ENCODE assay signal across 8 mouse cellular contexts in genomic region chr3:103279182-103280149, GRCm38 (mm10). TPM values are rescaled to one million over a fixed set of nuclear protein-coding genes. Genes with fewer than 3 reads are reported as not detected.
DNase-seq lines count a peak whose midpoint lies in the region; ATAC-seq lines count a peak whose summit lies in the region.

Trim33 (plus strand) TSS chr3:103279293.

- H3K36me3 ChIP-seq in forebrain, embryonic 11.5 days (ENCODE audit: control insufficient read depth, insufficient read depth, low read length), result no peaks in the 10 kb centered on the region
- no peaks in the 10 kb centered on the region for H3K36me3 ChIP-seq in heart, embryonic 16.5 days (ENCODE audit: control insufficient read depth, insufficient read depth)
- H3K36me3 ChIP-seq in liver, embryonic 15.5 days (replicated peaks), result peaks cover 15% of the 10 kb centered on the region
- peaks cover 7% of the 10 kb centered on the region; the same call in 1 of the 2 replicates for H3K36me3 ChIP-seq in neural tube, embryonic 12.5 days

- H3K4me2 ChIP-seq in forebrain, embryonic 11.5 days (ENCODE audit: low read depth, low read length, severe bottlenecking), result peak within 1 kb of the TSS; percentile 91
- H3K4me2 ChIP-seq in heart, embryonic 16.5 days (ENCODE audit: low read depth, low read length), result peak within 1 kb of the TSS; percentile 79
- peak within 1 kb of the TSS; percentile 84 for H3K4me2 ChIP-seq in liver, embryonic 15.5 days
- H3K4me2 ChIP-seq in neural tube, embryonic 12.5 days (replicated peaks), result peak within 1 kb of the TSS; percentile 92

- under 1% methylated on average over 110 of the region's 136 CpGs for WGBS in forebrain, embryonic 11.5 days
- under 1% methylated on average over 99 of the region's 136 CpGs for WGBS in heart, embryonic 16.5 days
- under 1% methylated on average over 119 of the region's 136 CpGs for WGBS in liver, embryonic 15.5 days (ENCODE audit: insufficient replicate concordance)
- WGBS in neural tube, embryonic 12.5 days, result under 1% methylated on average over 119 of the region's 136 CpGs

- peaks cover 6% of the 10 kb centered on the region for H3K4me1 ChIP-seq in forebrain, embryonic 11.5 days (replicated peaks; ENCODE audit: control insufficient read depth, insufficient read depth, low read length)
- peaks cover 13% of the 10 kb centered on the region for H3K4me1 ChIP-seq in heart, embryonic 16.5 days (ENCODE audit: control insufficient read depth, insufficient read depth, low read length)
- peaks cover 30% of the 10 kb centered on the region for H3K4me1 ChIP-seq in liver, embryonic 15.5 days (replicated peaks)
- peaks cover 15% of the 10 kb centered on the region for H3K4me1 ChIP-seq in neural tube, embryonic 12.5 days

- peak; percentile 79 to 88 for DNase-seq in CD8-positive naive resting alpha-beta T cell, adult 2 months (ENCODE audit: low read depth in 2 of 2, low spot score in 2 of 2)
- DNase-seq in c-Kit-positive CD71-negative TER-119-negative erythroid progenitor cells, embryonic 14.5 days (ENCODE audit: low read depth), result peak; percentile 73
- DNase-seq in forebrain, embryonic 11.5 days (ENCODE audit: low spot score), result peak; percentile 96
- DNase-seq in kidney, postnatal 36 days, result peak; percentile 88 to 94
- peak; percentile 82 for DNase-seq in telencephalon, adult 2 months (ENCODE audit: low read depth, low spot score)

- peak within 1 kb of the TSS; percentile 94 for H3K27ac ChIP-seq in forebrain, embryonic 11.5 days (ENCODE audit: low read depth, low read length)
- H3K27ac ChIP-seq in heart, embryonic 16.5 days (ENCODE audit: low read length), result peak within 1 kb of the TSS; percentile 95
- peak within 1 kb of the TSS; percentile 91 for H3K27ac ChIP-seq in liver, embryonic 15.5 days (replicated peaks)
- H3K27ac ChIP-seq in neural tube, embryonic 12.5 days, result peak within 1 kb of the TSS; percentile 95

- no peaks in the 10 kb centered on the region for H3K9me3 ChIP-seq in forebrain, embryonic 11.5 days (ENCODE audit: control insufficient read depth, low read length)
- H3K9me3 ChIP-seq in heart, embryonic 16.5 days (replicated peaks; ENCODE audit: control insufficient read depth, low read length), result no peaks in the 10 kb centered on the region
- no peaks in the 10 kb centered on the region for H3K9me3 ChIP-seq in liver, embryonic 15.5 days (replicated peaks)
- no peaks in the 10 kb centered on the region for H3K9me3 ChIP-seq in neural tube, embryonic 12.5 days

- ATAC-seq in forebrain, embryonic 11.5 days (replicated peaks; ENCODE audit: low FRiP score), result peak; percentile 89
- ATAC-seq in heart, embryonic 16.5 days (replicated peaks; ENCODE audit: extremely low read depth, insufficient read depth, low FRiP score), result peak; percentile 87
- peak; percentile 91 for ATAC-seq in liver, embryonic 15.5 days (ENCODE audit: insufficient read depth)
- ATAC-seq in neural tube, embryonic 12.5 days (ENCODE audit: low FRiP score, low read depth), result peak; percentile 89

- H3K9ac ChIP-seq in forebrain, embryonic 11.5 days (ENCODE audit: low read length), result peak within 1 kb of the TSS; percentile 93
- H3K9ac ChIP-seq in heart, embryonic 16.5 days (ENCODE audit: low read length), result peak within 1 kb of the TSS; percentile 95
- H3K9ac ChIP-seq in liver, embryonic 15.5 days, result peak within 1 kb of the TSS; percentile 99
- H3K9ac ChIP-seq in neural tube, embryonic 12.5 days, result peak within 1 kb of the TSS; percentile 99

- peak within 1 kb of the TSS; percentile 86 for H3K4me3 ChIP-seq in forebrain, embryonic 11.5 days (ENCODE audit: low read depth, low read length)
- H3K4me3 ChIP-seq in heart, embryonic 16.5 days (ENCODE audit: low read length), result peak within 1 kb of the TSS; percentile 72
- H3K4me3 ChIP-seq in liver, embryonic 15.5 days (replicated peaks), result peak within 1 kb of the TSS; percentile 99
- H3K4me3 ChIP-seq in neural tube, embryonic 12.5 days, result peak within 1 kb of the TSS; percentile 99

- H3K27me3 ChIP-seq in forebrain, embryonic 11.5 days (ENCODE audit: control insufficient read depth, insufficient read depth, low read length), result no peaks in the 10 kb centered on the region
- H3K27me3 ChIP-seq in heart, embryonic 16.5 days (ENCODE audit: control insufficient read depth, insufficient read depth, low read length), result no peaks in the 10 kb centered on the region
- H3K27me3 ChIP-seq in liver, embryonic 15.5 days, result no peaks in the 10 kb centered on the region
- H3K27me3 ChIP-seq in neural tube, embryonic 12.5 days (replicated peaks), result no peaks in the 10 kb centered on the region

RNA-seq across cellular contexts. Expression of gene Trim33, which starts in this region (rescaled TPM):
- 32.8 and 41.5 TPM in 2 replicates for polyA plus RNA-seq in forebrain, embryonic 11.5 days (2014; fragmentation: Nextera tagmentation; extraction: Ambion mirVana)
- polyA plus RNA-seq in heart, embryonic 16.5 days (2015; fragmentation: Nextera tagmentation; extraction: Ambion mirVana), result 11.8 and 12.1 TPM in 2 replicates
- 5.2 and 5.8 TPM in 2 replicates for polyA plus RNA-seq in liver, embryonic 15.5 days (2015; fragmentation: Nextera tagmentation; extraction: Ambion mirVana)
- 40.1 and 41.1 TPM in 2 replicates for polyA plus RNA-seq in neural tube, embryonic 12.5 days (2016; fragmentation: Nextera tagmentation; extraction: Ambion mirVana)

Comparison
In these comparisons a context has a peak if more than half of its experiments do, and no peak if none do; other contexts are left out.
1. Peak in every context shown above with its lines: DNase-seq, ATAC-seq, H3K4me3 ChIP-seq and H3K27ac ChIP-seq.